Mouse (Mus musculus) MEL (cell line): Measurements from ENCODE around the gene Zfp653. TPM values are rescaled to one million over a fixed set of nuclear protein-coding genes. Genes with fewer than 3 reads are reported as not detected.

ENCODE experiments used
- DNase-seq: peaks from one replicate; pipeline ENCODE4 v3.0.0; 2011; ENCODE audit warnings: low read depth, low spot score
- H3K27ac ChIP-seq: 2 replicates; pipeline ENCODE4 v1.5.1; 2012; ENCODE audit warnings: low read depth, mild to moderate bottlenecking, control low read depth, low read length, moderate library complexity; ENCODE audit not compliant: control insufficient read depth
- H3K27me3 ChIP-seq, 2 experiments: fragments of 150-350 bp in 1 of 2; sonication (generic) in 1 of 2; 2 replicates each; pipeline ENCODE4 v1.6.1; 2012; ENCODE audit warnings: low read length in 2 of 2, mild to moderate bottlenecking in 2 of 2, improper control_type of control experiment in 1 of 2, moderate library complexity in 1 of 2; ENCODE audit not compliant: insufficient read depth in 2 of 2, control insufficient read depth in 1 of 2
- H3K36me3 ChIP-seq, 2 experiments: 2 replicates each; pipeline ENCODE4 v1.6.1; 2012 to 2014; ENCODE audit warnings: low read length in 2 of 2, improper control_type of control experiment in 1 of 2, inconsistent platforms in 1 of 2, mild to moderate bottlenecking in 1 of 2; ENCODE audit not compliant: insufficient read depth in 2 of 2, control insufficient read depth in 1 of 2
- H3K4me1 ChIP-seq, 2 experiments: fragments of 150-350 bp in 1 of 2; sonication (generic) in 1 of 2; 2 replicates each; pipeline ENCODE4 v1.6.1; 2012; ENCODE audit warnings: low read length in 2 of 2, improper control_type of control experiment in 1 of 2, mild to moderate bottlenecking in 1 of 2; ENCODE audit not compliant: insufficient read depth in 2 of 2, control insufficient read depth in 1 of 2
- H3K4me3 ChIP-seq, 2 experiments: fragments of 150-350 bp in 1 of 2; sonication (generic) in 1 of 2; 2 replicates each; pipeline ENCODE4 v1.5.1; 2012; ENCODE audit warnings: low read depth in 2 of 2, low read length in 2 of 2, mild to moderate bottlenecking in 2 of 2, moderate library complexity in 2 of 2, control low read depth in 1 of 2, improper control_type of control experiment in 1 of 2; ENCODE audit not compliant: control insufficient read depth in 1 of 2, insufficient read depth in 1 of 2
- H3K79me2 ChIP-seq: 2 replicates; pipeline ENCODE4 v1.6.1; 2012; ENCODE audit warnings: mild to moderate bottlenecking, low read length, moderate library complexity; ENCODE audit not compliant: control insufficient read depth, poor library complexity, insufficient read depth
- H3K9ac ChIP-seq: 2 replicates; pipeline ENCODE4 v1.6.1; 2012; ENCODE audit warnings: low read depth, mild to moderate bottlenecking, control low read depth, low read length, moderate library complexity; ENCODE audit not compliant: control insufficient read depth, poor library complexity, severe bottlenecking
- H3K9me3 ChIP-seq: fragments of 150-350 bp; sonication (generic); replicated peaks from 2 replicates; pipeline ENCODE4 v1.6.1; 2012; ENCODE audit warnings: mild to moderate bottlenecking, low read length, improper control_type of control experiment, moderate library complexity; ENCODE audit not compliant: insufficient read depth
- CTCF ChIP-seq, 3 experiments: IDR thresholded peaks in 2 of 3; conservative IDR thresholded peaks in 1 of 3; 2 replicates each; pipeline ENCODE4 v1.5.1; 2011 to 2012; ENCODE audit warnings: low read length in 3 of 3, low read depth in 2 of 3, mild to moderate bottlenecking in 2 of 3, improper control_type of control experiment in 1 of 3, inconsistent platforms in 1 of 3, mixed read lengths in 1 of 3, moderate library complexity in 1 of 3; ENCODE audit not compliant: control insufficient read depth in 1 of 3, insufficient read depth in 1 of 3, poor library complexity in 1 of 3, severe bottlenecking in 1 of 3
- E2F4 ChIP-seq: IDR thresholded peaks from 2 replicates; pipeline ENCODE4 v1.6.1; 2011; ENCODE audit warnings: low read depth, low read length, improper control_type of control experiment, borderline replicate concordance
- EP300 ChIP-seq, 2 experiments: IDR thresholded peaks; 2 replicates each; pipeline ENCODE4 v1.6.1; 2011; ENCODE audit warnings: improper control_type of control experiment in 2 of 2, low read length in 2 of 2, low read depth in 1 of 2, mild to moderate bottlenecking in 1 of 2
- ETS1 ChIP-seq: IDR thresholded peaks from 2 replicates; pipeline ENCODE4 v1.6.1; 2012; ENCODE audit warnings: low read depth, mild to moderate bottlenecking, inconsistent platforms, low read length, improper control_type of control experiment, moderate library complexity
- GABPA ChIP-seq: IDR thresholded peaks from 2 replicates; pipeline ENCODE4 v1.6.1; 2012; ENCODE audit warnings: low read depth, mild to moderate bottlenecking, inconsistent platforms, low read length, improper control_type of control experiment, moderate library complexity
- GATA1 ChIP-seq: IDR thresholded peaks from 2 replicates; pipeline ENCODE4 v1.6.1; 2011; ENCODE audit warnings: low read depth, low read length, improper control_type of control experiment
- KAT2A ChIP-seq: conservative IDR thresholded peaks from 2 replicates; pipeline ENCODE4 v1.6.1; 2012; ENCODE audit warnings: low read depth, low read length, improper control_type of control experiment, inconsistent platforms
- MEF2A ChIP-seq: IDR thresholded peaks from 2 replicates; pipeline ENCODE4 v1.6.1; 2014; ENCODE audit warnings: low read depth, mild to moderate bottlenecking, inconsistent platforms, low read length, improper control_type of control experiment; ENCODE audit not compliant: poor library complexity, insufficient replicate concordance, severe bottlenecking; ENCODE audit errors: extremely low read depth
- MXI1 ChIP-seq: IDR thresholded peaks from 2 replicates; pipeline ENCODE4 v1.6.1; 2011; ENCODE audit warnings: mild to moderate bottlenecking, low read depth, low read length, improper control_type of control experiment
- POLR2A ChIP-seq, 2 experiments: IDR thresholded peaks; 2 replicates each; pipeline ENCODE4 v1.6.1; 2011 to 2012; ENCODE audit warnings: low read length in 2 of 2, mild to moderate bottlenecking in 2 of 2, control low read depth in 1 of 2, improper control_type of control experiment in 1 of 2, low read depth in 1 of 2, moderate library complexity in 1 of 2; ENCODE audit not compliant: control insufficient read depth in 1 of 2, insufficient read depth in 1 of 2, poor library complexity in 1 of 2
- POLR2AphosphoS5 ChIP-seq: IDR thresholded peaks from 2 replicates; pipeline ENCODE4 v1.6.1; 2012; ENCODE audit warnings: low read depth, borderline replicate concordance, mild to moderate bottlenecking, inconsistent platforms, low read length, moderate library complexity, mixed read lengths
- RAD21 ChIP-seq: IDR thresholded peaks from 2 replicates; pipeline ENCODE4 v1.6.1; 2011; ENCODE audit warnings: mild to moderate bottlenecking, low read depth, low read length, improper control_type of control experiment
- RCOR1 ChIP-seq: IDR thresholded peaks from 2 replicates; pipeline ENCODE4 v1.6.1; 2012; ENCODE audit warnings: low read depth, mild to moderate bottlenecking, inconsistent platforms, low read length, improper control_type of control experiment
- SIN3A ChIP-seq: IDR thresholded peaks from 2 replicates; pipeline ENCODE4 v1.6.1; 2012; ENCODE audit warnings: low read length, improper control_type of control experiment, inconsistent platforms
- SMC3 ChIP-seq: IDR thresholded peaks from 2 replicates; pipeline ENCODE4 v1.6.1; 2011; ENCODE audit warnings: low read depth, low read length, improper control_type of control experiment
- TCF12 ChIP-seq: IDR thresholded peaks from 2 replicates; pipeline ENCODE4 v1.6.1; 2014; ENCODE audit warnings: low read depth, mild to moderate bottlenecking, inconsistent platforms, low read length, improper control_type of control experiment, moderate library complexity
- USF2 ChIP-seq, 2 experiments: IDR thresholded peaks; 2 replicates each; pipeline ENCODE4 v1.6.1; 2011 to 2012; ENCODE audit warnings: improper control_type of control experiment in 2 of 2, low read length in 2 of 2, borderline replicate concordance in 1 of 2, inconsistent platforms in 1 of 2, low read depth in 1 of 2, mild to moderate bottlenecking in 1 of 2; ENCODE audit not compliant: insufficient read depth in 1 of 2
- ZKSCAN1 ChIP-seq: IDR thresholded peaks from 2 replicates; pipeline ENCODE4 v1.6.1; 2012; ENCODE audit warnings: low read depth, mild to moderate bottlenecking, inconsistent platforms, low read length, improper control_type of control experiment, moderate library complexity
- polyA plus RNA-seq, 2 experiments: library from polyadenylated mRNA; stranded (reverse) in 1 of 2; unstranded in 1 of 2; fragments of >175 nt in 1 of 2; fragments of >200 nt in 1 of 2; gene quantifications; 2 replicates each; pipeline versions ENCODE4 v1.2.1 to v1.2.4; 2012; ENCODE audit warnings: low replicate concordance in 2 of 2, low read depth in 1 of 2; ENCODE audit not compliant: insufficient read length in 2 of 2, insufficient read depth in 1 of 2, missing spikeins in 1 of 2
- total RNA-seq: library from RNA; depleted of rRNA; stranded (reverse); fragments of 300-350 nt; gene quantifications from 2 replicates; pipeline ENCODE4 v1.2.3, GENCODE M21; 2012

Zfp653 gene
- total and polyA plus RNA-seq, 3 experiments: 19.2 to 40.4 TPM; not detected in 1

DNA sequence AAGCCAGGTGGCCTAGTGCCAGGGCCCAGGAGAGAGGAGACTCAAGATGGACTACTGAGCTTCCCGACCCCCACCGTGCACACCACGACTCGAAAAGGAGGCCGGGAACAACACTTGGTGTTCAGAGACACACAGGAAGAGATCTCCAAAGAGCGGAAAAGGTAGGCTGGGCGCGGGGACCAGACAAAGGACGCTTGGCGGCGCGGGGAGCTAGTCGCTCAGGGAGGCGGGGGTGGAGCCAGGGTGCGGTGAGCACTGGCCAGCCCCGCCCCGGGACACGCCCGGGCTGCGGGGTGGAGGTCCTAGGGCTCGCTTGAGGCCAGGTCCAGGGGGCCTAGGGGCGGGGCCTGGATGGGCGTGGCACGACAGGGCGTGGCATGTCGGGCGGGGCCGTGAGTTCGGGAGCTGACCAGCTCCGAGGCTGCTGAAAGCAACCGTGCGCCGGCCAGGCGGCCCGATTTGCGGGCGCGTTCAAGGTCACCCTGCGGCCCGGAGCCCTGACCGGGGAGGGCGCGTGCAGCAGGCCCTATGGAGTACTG lies 20.8 kb downstream of the Zfp653 start:
- Histone ChIP-seq H3K9me3 (no peaks in the 10 kb centered on the region), H3K4me3 (no peak overlapping the region)
- TF ChIP-seq MXI1 (no peak), CTCF (IDR thresholded peaks at IDR 0.05 in 2 of 3, conservative IDR thresholded peaks at IDR 0.05 in 1 of 3; ENCODE audit: control insufficient read depth in 1 of 3, insufficient read depth in 1 of 3, low read depth in 2 of 3, low read length in 3 of 3, poor library complexity in 1 of 3, severe bottlenecking in 1 of 3) (no peak), E2F4 (no peak), EP300 (IDR thresholded peaks at IDR 0.05; ENCODE audit: low read depth in 1 of 2, low read length in 2 of 2) (no peak), KAT2A (no peak), GATA1 (no peak), SMC3 (no peak), RCOR1 (no peak), ZKSCAN1 (no peak), USF2 (IDR thresholded peaks at IDR 0.05; ENCODE audit: borderline replicate concordance in 1 of 2, insufficient read depth in 1 of 2, low read depth in 1 of 2, low read length in 2 of 2) (no peak), GABPA (no peak), POLR2A (IDR thresholded peaks at IDR 0.05; ENCODE audit: control insufficient read depth in 1 of 2, insufficient read depth in 1 of 2, low read depth in 1 of 2, low read length in 2 of 2, poor library complexity in 1 of 2) (no peak), ETS1 (no peak), RAD21 (no peak), TCF12 (no peak), MEF2A (no peak), SIN3A (no peak), POLR2AphosphoS5 (no peak)
- TF ChIP-seq, all 39 proteins: peak for 0
- Histone ChIP-seq H3K9ac (no peak overlapping the region), H3K4me1 (no peaks in the 10 kb centered on the region), H3K27ac (no peak overlapping the region), H3K79me2 (no peaks in the 10 kb centered on the region), H3K27me3 (no peaks in the 10 kb centered on the region), H3K36me3 (no peaks in the 10 kb centered on the region)
- DNase-seq: no peak

DNA sequence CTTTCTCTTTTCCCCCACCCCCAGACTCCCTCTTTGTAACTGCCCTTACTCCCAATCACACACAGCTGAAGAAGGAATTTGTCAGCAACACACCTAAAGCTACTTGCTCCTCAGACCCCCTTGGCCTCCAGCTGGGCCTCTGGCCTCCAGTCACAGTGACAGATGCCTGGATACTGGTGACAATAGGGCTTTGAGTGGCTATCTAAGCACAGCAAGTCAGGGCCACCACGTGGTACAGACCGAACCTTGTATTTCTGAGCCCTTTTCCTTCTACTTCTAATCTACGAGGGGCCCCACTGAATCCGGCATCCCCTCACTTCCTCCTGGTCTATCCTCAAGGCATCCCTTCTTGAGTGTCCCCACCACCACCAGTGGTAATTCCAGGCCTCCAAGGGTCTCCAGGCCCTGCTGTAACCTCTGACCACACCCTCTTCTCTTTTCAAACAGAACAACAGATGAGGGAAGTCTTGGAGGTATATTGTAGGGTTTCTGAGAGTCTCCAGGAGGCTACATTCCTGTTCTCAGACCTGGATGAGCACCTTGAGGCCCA lies 21.4 kb downstream of the Zfp653 start:
- H3K27ac ChIP-seq: no peak overlapping the region
- TF ChIP-seq E2F4 (no peak), POLR2A (IDR thresholded peaks at IDR 0.05; ENCODE audit: control insufficient read depth in 1 of 2, insufficient read depth in 1 of 2, low read depth in 1 of 2, low read length in 2 of 2, poor library complexity in 1 of 2) (0 out of 4 replicates have a peak, but pooled peaks of 1 of the 2 experiments have one; percentile 9)
- H3K9ac ChIP-seq: no peak overlapping the region
- no peaks in the 10 kb centered on the region for H3K36me3 ChIP-seq
- H3K9me3 ChIP-seq: no peaks in the 10 kb centered on the region
- H3K4me3 ChIP-seq: no peak overlapping the region
- DNase-seq: no peak
- no peaks in the 10 kb centered on the region for H3K4me1 ChIP-seq
- H3K27me3 ChIP-seq: no peaks in the 10 kb centered on the region
- H3K79me2 ChIP-seq: no peaks in the 10 kb centered on the region
